Mouse (Mus musculus) kidney, adult 2 months (tissue): ENCODE results near the gene Bpifb5.

ENCODE experiments used
- CTCF ChIP-seq: fragments of 200-500 bp; conservative IDR thresholded peaks from 2 replicates; pipeline ENCODE4 v1.5.1; 2011; ENCODE audit warnings: low read depth, mild to moderate bottlenecking, control low read depth, low read length, moderate library complexity, mixed read lengths; ENCODE audit not compliant: insufficient read depth, insufficient read length
- POLR2A ChIP-seq: fragments of 200-500 bp; IDR thresholded peaks from one replicate; pipeline ENCODE4 v1.6.1; 2011; ENCODE audit warnings: low read depth, low read length, control low read depth

- TF ChIP-seq CTCF, result no peak
- TF ChIP-seq POLR2A, result no peak
Measured at GRCm38 (mm10) chr2:154185319-154185718, 38.2 kb upstream of the Bpifb5 start.
